Mouse (Mus musculus) midbrain, embryonic 16.5 days (tissue): ENCODE measurements around the gene Arhgef10l. TPM values are rescaled to one million over a fixed set of nuclear protein-coding genes. Genes with fewer than 3 reads are reported as not detected.

Experiments
- ATAC-seq: fragments of 200-750 bp; cut with Nextera tagmentation; 2 replicates; pipeline ENCODE4 v1.8.0; 2017; ENCODE audit warnings: moderate TSS enrichment
- H3K27ac ChIP-seq: fragments of 300-500 bp; sonication (generic); 2 replicates; pipeline ENCODE4 v1.5.1; 2014; ENCODE audit warnings: mild to moderate bottlenecking, low read length, mixed read lengths
- H3K27me3 ChIP-seq: fragments of 300-500 bp; sonication (generic); 2 replicates; pipeline ENCODE4 v1.6.1; 2014; ENCODE audit warnings: low read depth, low read length, mixed read lengths; ENCODE audit not compliant: control insufficient read depth, insufficient read depth
- H3K36me3 ChIP-seq: fragments of 300-500 bp; sonication (generic); 2 replicates; pipeline ENCODE4 v1.6.1; 2014; ENCODE audit warnings: mild to moderate bottlenecking, low read length, moderate library complexity, mixed read lengths; ENCODE audit not compliant: control insufficient read depth, insufficient read depth
- H3K4me1 ChIP-seq: fragments of 300-500 bp; sonication (generic); 2 replicates; pipeline ENCODE4 v1.6.1; 2014; ENCODE audit warnings: mild to moderate bottlenecking, low read length, mixed read lengths; ENCODE audit not compliant: control insufficient read depth, insufficient read depth
- H3K4me2 ChIP-seq: fragments of 300-500 bp; sonication (generic); 2 replicates; pipeline ENCODE4 v1.6.1; 2014; ENCODE audit warnings: mild to moderate bottlenecking, low read length, mixed read lengths
- H3K4me3 ChIP-seq: fragments of 300-500 bp; sonication (generic); 2 replicates; pipeline ENCODE4 v1.5.1; 2014; ENCODE audit warnings: low read depth, mild to moderate bottlenecking, low read length, moderate library complexity, mixed read lengths
- H3K9ac ChIP-seq: fragments of 300-500 bp; sonication (generic); 2 replicates; pipeline ENCODE4 v1.6.1; 2014; ENCODE audit warnings: low read depth, low read length, mixed read lengths
- H3K9me3 ChIP-seq: fragments of 300-500 bp; sonication (generic); replicated peaks from 2 replicates; pipeline ENCODE4 v1.6.1; 2014; ENCODE audit warnings: mild to moderate bottlenecking, low read length, mixed read lengths; ENCODE audit not compliant: control insufficient read depth, poor library complexity, severe bottlenecking
- WGBS: fragments of 180-500 bp; shearing (Covaris S2); extraction: QIAGEN DNeasy Blood & Tissue Kit; methylation state at CpG from one replicate; pipeline ENCODE4 v1.1.7; 2014; 5-methylcytosine and 5-hydroxymethylcytosine counted together
- polyA plus RNA-seq: library from polyadenylated mRNA; unstranded; fragments of >200 nt; fragmentation: Nextera tagmentation; extraction: Ambion mirVana; gene quantifications from 2 replicates; pipeline ENCODE4 v1.2.1, GENCODE M21; 2015

Arhgef10l gene
- polyA plus RNA-seq, 1 experiment from 2014 or later, result 24.5 TPM

DNA sequence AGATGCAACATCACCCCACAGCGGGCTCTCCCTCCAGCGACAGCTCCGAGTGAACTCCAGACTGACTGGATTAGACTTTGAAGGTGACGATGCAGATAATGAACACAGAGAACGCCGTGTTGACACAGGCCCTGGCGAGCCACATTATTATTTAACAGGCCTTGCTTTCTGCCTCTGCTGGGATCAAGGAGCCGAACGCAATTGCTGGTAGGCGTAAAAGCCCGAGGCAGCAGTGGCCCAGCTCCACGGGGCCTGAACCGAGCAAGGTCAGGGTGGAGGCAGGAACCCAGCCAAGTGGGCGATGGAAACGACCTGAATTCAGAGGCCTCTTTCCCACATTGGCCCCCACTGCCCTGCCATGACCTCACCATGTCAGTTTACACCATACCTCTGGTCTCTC lies 133.5 kb downstream of the Arhgef10l start:
- Histone ChIP-seq H3K36me3 (peaks cover 4% of the 10 kb centered on the region), H3K9ac (0 out of 2 replicates have a peak overlapping the region, but pooled peaks have one; percentile 25), H3K4me1 (peaks cover 34% of the 10 kb centered on the region), H3K4me2 (no peak overlapping the region), H3K9me3 (no peaks in the 10 kb centered on the region), H3K27ac (peak overlapping the region; percentile 56), H3K27me3 (no peaks in the 10 kb centered on the region), H3K4me3 (no peak overlapping the region)
- 15% methylated on average over 15 of the region's 15 CpGs for WGBS
- peak; percentile 40; the same call in 1 of the 2 replicates for ATAC-seq

DNA sequence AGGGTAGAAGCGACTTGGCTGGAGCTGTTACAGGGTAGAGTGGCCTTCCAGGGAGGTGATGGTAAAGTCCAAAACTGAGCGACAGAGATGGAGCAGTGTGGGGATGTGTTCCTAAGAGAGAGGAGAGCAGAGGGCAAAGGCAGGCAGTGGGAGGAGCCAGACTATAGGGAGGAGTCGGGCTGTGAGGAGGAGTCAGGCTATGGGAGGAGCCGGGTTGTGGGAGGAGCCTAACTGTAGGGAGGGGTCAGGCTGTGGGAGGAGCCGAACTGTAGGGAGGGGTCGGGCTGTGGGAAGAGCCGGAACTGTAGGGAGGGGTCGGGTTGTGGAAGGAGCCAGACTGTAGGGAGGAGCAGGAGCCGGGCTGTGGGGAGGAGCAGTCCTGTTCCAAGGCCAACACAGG lies 134.8 kb downstream of the Arhgef10l start:
- no peak overlapping the region for H3K4me2 ChIP-seq
- H3K9me3 ChIP-seq, result no peaks in the 10 kb centered on the region
- ATAC-seq, result no peak
- WGBS, result 55% methylated on average over 9 of the region's 9 CpGs
- H3K27me3 ChIP-seq, result no peaks in the 10 kb centered on the region
- peaks cover 4% of the 10 kb centered on the region for H3K36me3 ChIP-seq
- H3K9ac ChIP-seq, result no peak overlapping the region
- H3K4me1 ChIP-seq, result peaks cover 34% of the 10 kb centered on the region
- no peak overlapping the region for H3K27ac ChIP-seq
- H3K4me3 ChIP-seq, result no peak overlapping the region

DNA sequence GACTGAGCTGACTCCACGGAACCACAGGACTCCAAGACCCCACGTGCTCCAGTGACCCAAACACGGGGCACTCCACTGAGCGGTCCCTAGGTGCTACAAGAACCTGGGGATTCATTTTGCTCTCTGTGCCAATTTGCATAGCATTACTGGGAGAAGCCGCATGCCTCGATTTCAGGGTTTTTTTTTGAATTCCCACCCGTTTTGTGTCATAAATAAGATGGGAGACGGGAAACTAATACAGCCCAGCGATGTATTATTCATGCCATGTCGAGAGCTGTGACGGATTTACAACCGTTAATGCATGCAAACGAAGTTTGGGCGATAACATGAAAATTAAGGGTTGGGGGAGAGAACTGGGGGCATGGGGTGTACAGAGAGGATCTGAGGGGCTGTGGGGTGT lies 136.1 kb downstream of the Arhgef10l start:
- 40% methylated on average over 14 of the region's 14 CpGs for WGBS
- no peak for ATAC-seq
- Histone ChIP-seq H3K27me3 (no peaks in the 10 kb centered on the region), H3K4me3 (no peak overlapping the region), H3K4me1 (peaks cover 34% of the 10 kb centered on the region), H3K36me3 (peaks cover 4% of the 10 kb centered on the region), H3K27ac (peak overlapping the region; percentile 32), H3K9me3 (no peaks in the 10 kb centered on the region), H3K9ac (0 out of 2 replicates have a peak overlapping the region, but pooled peaks have one; percentile 54), H3K4me2 (no peak overlapping the region)

DNA sequence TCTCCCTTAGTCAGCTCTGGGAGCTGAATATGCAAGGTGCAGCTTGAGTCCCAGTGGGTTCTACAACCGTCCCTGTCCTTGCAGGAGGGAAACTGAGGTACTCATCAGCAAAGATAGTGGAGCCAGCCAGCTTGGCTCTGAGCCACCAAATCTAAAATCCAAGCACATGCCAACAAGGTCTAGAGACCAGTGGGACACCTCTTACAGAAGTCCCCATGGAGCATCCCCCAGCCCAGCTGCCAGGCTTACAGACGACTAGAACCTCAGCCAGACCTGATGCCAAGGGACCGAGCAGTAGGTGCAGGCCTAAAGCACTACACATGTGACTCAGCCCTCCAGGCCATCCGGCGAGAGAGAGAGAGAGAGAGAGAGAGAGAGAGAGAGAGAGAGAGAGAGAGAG lies 137.4 kb downstream of the Arhgef10l start:
- Histone ChIP-seq H3K27me3 (no peaks in the 10 kb centered on the region), H3K4me1 (peaks cover 34% of the 10 kb centered on the region), H3K9me3 (no peaks in the 10 kb centered on the region), H3K27ac (no peak overlapping the region), H3K4me2 (no peak overlapping the region), H3K9ac (no peak overlapping the region), H3K36me3 (0 out of 2 replicates have a peak, but pooled peaks cover 3% of the 10 kb centered on the region), H3K4me3 (no peak overlapping the region)
- ATAC-seq, result no peak
- 71% methylated on average over 5 of the region's 5 CpGs for WGBS

DNA sequence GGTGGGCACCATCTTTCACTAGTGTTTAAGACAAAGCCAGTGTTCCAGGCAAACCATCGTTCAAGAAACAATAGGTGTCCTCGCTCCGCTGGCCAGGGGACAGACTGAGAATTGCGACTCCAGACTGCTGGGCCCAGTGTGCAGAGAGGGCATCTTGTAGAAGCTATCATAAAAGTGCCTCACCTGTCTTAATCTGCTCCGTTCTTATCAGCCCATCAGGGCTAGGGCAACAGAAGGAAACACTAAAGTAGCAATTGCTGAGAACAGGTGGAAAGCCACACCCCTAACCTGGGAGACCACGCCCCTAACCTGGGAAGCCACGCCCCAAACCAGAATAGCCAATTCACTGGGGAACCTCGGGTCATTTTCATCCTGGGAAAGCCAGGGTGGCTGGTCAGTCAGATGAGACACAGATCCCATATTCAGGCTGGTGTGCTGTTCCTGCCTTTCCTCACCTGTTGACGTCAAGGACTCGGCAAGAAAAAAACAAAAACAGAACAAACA lies 140.1 kb downstream of the Arhgef10l start:
- H3K4me1 ChIP-seq, result peaks cover 15% of the 10 kb centered on the region
- H3K9ac ChIP-seq, result no peak overlapping the region
- H3K36me3 ChIP-seq, result peaks cover 7% of the 10 kb centered on the region; the same call in 1 of the 2 replicates
- no peaks in the 10 kb centered on the region for H3K27me3 ChIP-seq
- no peak overlapping the region for H3K4me2 ChIP-seq
- ATAC-seq, result no peak
- H3K4me3 ChIP-seq, result no peak overlapping the region
- no peaks in the 10 kb centered on the region for H3K9me3 ChIP-seq
- 69% methylated on average over 10 of the region's 10 CpGs for WGBS
- no peak overlapping the region for H3K27ac ChIP-seq

DNA sequence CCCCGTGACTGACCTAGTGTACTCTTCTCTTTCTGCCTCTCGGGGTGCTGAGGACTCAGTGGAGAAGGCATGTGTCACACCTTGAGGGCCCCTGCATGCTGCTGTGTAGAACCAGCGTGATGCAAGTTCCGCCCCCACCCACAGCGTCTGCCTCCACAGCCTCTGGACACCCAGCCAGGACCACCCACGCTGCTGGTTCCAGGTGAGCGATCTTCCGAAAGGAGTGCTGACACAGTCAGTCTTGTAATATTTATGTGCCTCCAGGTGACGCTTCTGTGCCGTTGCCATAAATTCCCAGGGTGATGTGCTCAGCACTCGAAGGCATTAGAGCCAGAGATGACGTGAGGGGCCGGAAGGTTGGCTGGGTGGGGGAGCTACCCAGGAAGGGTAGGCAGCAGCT lies 140.9 kb downstream of the Arhgef10l start:
- ATAC-seq, result no peak
- Histone ChIP-seq H3K4me1 (peaks cover 12% of the 10 kb centered on the region), H3K4me2 (no peak overlapping the region), H3K9ac (no peak overlapping the region), H3K27me3 (no peaks in the 10 kb centered on the region), H3K36me3 (peaks cover 7% of the 10 kb centered on the region; the same call in 1 of the 2 replicates), H3K4me3 (no peak overlapping the region), H3K9me3 (no peaks in the 10 kb centered on the region), H3K27ac (no peak overlapping the region)
- 74% methylated on average over 13 of the region's 13 CpGs for WGBS

DNA sequence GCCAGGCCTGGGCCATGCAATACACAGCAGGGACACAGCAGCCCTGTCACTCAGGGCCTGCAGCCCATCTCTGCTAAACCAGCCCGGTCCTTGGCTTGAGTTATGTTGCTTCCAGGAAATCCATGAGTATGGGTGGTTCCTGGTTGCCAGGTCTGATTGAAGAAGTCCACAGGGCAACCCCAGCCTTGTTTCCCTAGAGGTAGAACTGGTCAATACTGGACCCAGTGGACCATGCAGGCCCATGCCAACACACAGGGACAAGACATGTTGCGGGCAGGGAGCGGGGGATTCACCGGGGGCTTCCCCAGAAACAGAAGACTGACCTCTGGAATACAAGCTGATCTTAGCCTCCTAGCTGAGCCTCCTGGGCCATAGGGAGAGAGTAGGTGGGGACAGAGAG lies 142.9 kb downstream of the Arhgef10l start:
- 97% methylated on average over 4 of the region's 4 CpGs for WGBS

DNA sequence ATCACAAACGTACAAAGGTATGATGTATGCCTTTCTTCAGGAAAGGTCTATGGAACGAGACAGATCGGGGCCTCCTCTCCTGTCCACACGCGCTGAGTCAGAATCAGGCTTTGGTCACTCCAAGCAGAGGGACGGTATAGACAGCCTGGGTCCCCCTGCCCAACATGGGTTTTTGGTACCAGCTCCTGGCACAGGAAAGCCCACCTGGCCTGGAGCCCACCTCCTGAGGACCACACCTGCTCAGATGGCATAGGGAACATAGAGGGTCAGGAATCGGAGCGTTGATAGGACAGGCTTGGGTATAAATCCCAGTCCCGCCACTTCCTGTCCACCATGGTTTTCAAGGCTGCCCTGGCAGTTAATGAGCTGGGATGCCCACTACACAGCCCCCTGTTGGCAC lies 145.1 kb downstream of the Arhgef10l start:
- H3K27me3 ChIP-seq, result no peaks in the 10 kb centered on the region
- no peak for ATAC-seq
- H3K9ac ChIP-seq, result no peak overlapping the region
- H3K27ac ChIP-seq, result no peak overlapping the region
- H3K4me2 ChIP-seq, result no peak overlapping the region
- no peaks in the 10 kb centered on the region for H3K9me3 ChIP-seq
- peaks cover 13% of the 10 kb centered on the region for H3K36me3 ChIP-seq
- WGBS, result 95% methylated on average over 9 of the region's 9 CpGs
- H3K4me3 ChIP-seq, result no peak overlapping the region
- no peaks in the 10 kb centered on the region for H3K4me1 ChIP-seq

More for the DNA sequence above, 142.9 kb downstream of the Arhgef10l start:
- no peak overlapping the region for H3K4me2 ChIP-seq
- peaks cover 7% of the 10 kb centered on the region; the same call in 1 of the 2 replicates for H3K36me3 ChIP-seq
- H3K9me3 ChIP-seq, result no peaks in the 10 kb centered on the region
- H3K27me3 ChIP-seq, result no peaks in the 10 kb centered on the region
- no peak overlapping the region for H3K27ac ChIP-seq
- no peaks in the 10 kb centered on the region for H3K4me1 ChIP-seq
- no peak overlapping the region for H3K9ac ChIP-seq
- ATAC-seq, result no peak
- no peak overlapping the region for H3K4me3 ChIP-seq

DNA sequence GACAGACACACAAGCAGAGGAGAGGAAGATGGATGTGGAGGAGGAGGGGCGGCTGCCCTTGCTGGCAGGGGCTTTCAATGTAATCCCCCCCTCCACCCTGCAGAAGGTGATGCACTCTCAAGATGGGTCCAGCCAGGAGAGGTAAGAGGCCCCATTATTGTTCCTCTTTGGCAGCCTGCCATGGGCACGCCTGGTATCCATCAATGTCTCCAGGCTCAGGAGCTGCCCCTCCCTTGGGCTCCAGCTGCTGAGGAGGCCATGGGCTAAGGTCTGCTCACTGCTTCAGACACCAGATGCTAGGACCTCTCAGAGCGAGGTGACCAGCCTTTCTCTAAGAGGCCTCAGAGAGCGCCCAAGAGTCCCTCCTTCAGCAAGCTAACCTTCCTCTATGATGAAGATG lies 152.0 kb downstream of the Arhgef10l start:
- H3K9me3 ChIP-seq, result no peaks in the 10 kb centered on the region

More for the DNA sequence above, 152.0 kb downstream of the Arhgef10l start:
- no peaks in the 10 kb centered on the region for H3K4me1 ChIP-seq
- no peaks in the 10 kb centered on the region for H3K27me3 ChIP-seq
- 85% methylated on average over 4 of the region's 4 CpGs for WGBS
- H3K36me3 ChIP-seq, result peaks cover 22% of the 10 kb centered on the region
- ATAC-seq, result no peak
- H3K27ac ChIP-seq, result no peak overlapping the region
- H3K9ac ChIP-seq, result no peak overlapping the region
- no peak overlapping the region for H3K4me3 ChIP-seq
- H3K4me2 ChIP-seq, result no peak overlapping the region
